Mouse (Mus musculus) MEL-GATA-1-ER (cell line): ENCODE measurements around the gene Thada.
"Not testable (repeated sequence)": the region's sequence is repeated elsewhere in the genome, so short reads cannot be mapped to it uniquely, and the experiment has no call there.

Experiments used
- DNase-seq: peaks from one replicate; pipeline ENCODE4 v3.0.0-alpha.2; 2012; ENCODE audit warnings: low read depth; ENCODE audit errors: extremely low read depth

Thada gene

GRCm38 (mm10) chr17:84226231-84226630 is 239.8 kb downstream of the Thada start:
- DNase-seq = no peak

GRCm38 (mm10) chr17:84224217-84224887 is 241.7 kb downstream of the Thada start:
- no peak for DNase-seq

- not testable (repeated sequence) for DNase-seq
Measured at GRCm38 (mm10) chr17:84218841-84219240, 247.2 kb downstream of the Thada start.

- no peak for DNase-seq
Measured at GRCm38 (mm10) chr17:84217696-84218095, 248.3 kb downstream of the Thada start.

GRCm38 (mm10) chr17:84215264-84215960 is 250.6 kb downstream of the Thada start:
- no peak for DNase-seq

GRCm38 (mm10) chr17:84213464-84213863 is 252.5 kb downstream of the Thada start:
- no peak for DNase-seq

- DNase-seq = no peak
Measured at GRCm38 (mm10) chr17:84207611-84208010, 258.4 kb downstream of the Thada start.

GRCm38 (mm10) chr17:84206239-84206638 is 259.8 kb downstream of the Thada start:
- DNase-seq = no peak

- DNase-seq = no peak
Measured at GRCm38 (mm10) chr17:84204962-84205361, 261.0 kb downstream of the Thada start.

- no peak for DNase-seq
Measured at GRCm38 (mm10) chr17:84203340-84203739, 262.7 kb downstream of the Thada start.

- DNase-seq = no peak
Measured at GRCm38 (mm10) chr17:84201183-84201582, 264.8 kb downstream of the Thada start.

- no peak for DNase-seq
Measured at GRCm38 (mm10) chr17:84197912-84198344, 268.1 kb downstream of the Thada start.

GRCm38 (mm10) chr17:84196329-84196728 is 269.7 kb downstream of the Thada start:
- no peak for DNase-seq

- DNase-seq = no peak
Measured at GRCm38 (mm10) chr17:84195835-84196234, 270.2 kb downstream of the Thada start.

GRCm38 (mm10) chr17:84195003-84195395 is 271.0 kb downstream of the Thada start:
- DNase-seq = no peak

- DNase-seq = no peak
Measured at GRCm38 (mm10) chr17:84194282-84195002, 271.6 kb downstream of the Thada start.

GRCm38 (mm10) chr17:84193411-84193810 is 272.6 kb downstream of the Thada start:
- no peak for DNase-seq

GRCm38 (mm10) chr17:84191946-84192345 is 274.1 kb downstream of the Thada start:
- no peak for DNase-seq

- peak; percentile 83 for DNase-seq
Measured at GRCm38 (mm10) chr17:84190885-84191284, 275.1 kb downstream of the Thada start.

- DNase-seq = no peak
Measured at GRCm38 (mm10) chr17:84189127-84189854, 276.7 kb downstream of the Thada start.

GRCm38 (mm10) chr17:84188374-84188961 is 277.5 kb downstream of the Thada start:
- DNase-seq = peak; percentile 84
